Mouse (Mus musculus) kidney, postnatal 25 days (tissue): ENCODE results near the gene Hecw2.

Source experiments
- DNase-seq, 2 experiments: peaks; one replicate each; pipeline ENCODE4 v3.0.0; 2021; ENCODE audit warnings: mixed read lengths in 2 of 2

The Hecw2 gene

GRCm38 (mm10) chr1:53976721-53977120 lies 218.2 kb downstream of the Hecw2 start:
- no peak for DNase-seq

GRCm38 (mm10) chr1:53976100-53976499 lies 218.9 kb downstream of the Hecw2 start:
- DNase-seq, result no peak

GRCm38 (mm10) chr1:53974941-53975340 lies 220.0 kb downstream of the Hecw2 start:
- DNase-seq, result peak; percentile 42 to 51

GRCm38 (mm10) chr1:53970326-53970977 lies 224.5 kb downstream of the Hecw2 start:
- no peak for DNase-seq

GRCm38 (mm10) chr1:53952395-53952794 lies 242.6 kb downstream of the Hecw2 start:
- DNase-seq, result no peak

GRCm38 (mm10) chr1:53945815-53946214 lies 249.2 kb downstream of the Hecw2 start:
- no peak for DNase-seq

- DNase-seq, result no peak
Measured at GRCm38 (mm10) chr1:53942468-53942867, 252.5 kb downstream of the Hecw2 start.

GRCm38 (mm10) chr1:53941528-53941927 lies 253.4 kb downstream of the Hecw2 start:
- no peak for DNase-seq

- DNase-seq, result no peak
Measured at GRCm38 (mm10) chr1:53940268-53941017, 254.5 kb downstream of the Hecw2 start.

GRCm38 (mm10) chr1:53939291-53939690 lies 255.7 kb downstream of the Hecw2 start:
- DNase-seq, result no peak

GRCm38 (mm10) chr1:53933308-53933707 lies 261.7 kb downstream of the Hecw2 start:
- DNase-seq, result no peak

- no peak for DNase-seq
Measured at GRCm38 (mm10) chr1:53931314-53931713, 263.7 kb downstream of the Hecw2 start.

- peak in 1 of 2 experiments; percentile 42 for DNase-seq
Measured at GRCm38 (mm10) chr1:53927605-53928004, 267.4 kb downstream of the Hecw2 start.

GRCm38 (mm10) chr1:53925149-53925901 lies 269.6 kb downstream of the Hecw2 start:
- DNase-seq, result no peak

GRCm38 (mm10) chr1:53911848-53912247 lies 283.1 kb downstream of the Hecw2 start:
- no peak for DNase-seq

- DNase-seq, result no peak
Measured at GRCm38 (mm10) chr1:53910251-53910650, 284.7 kb downstream of the Hecw2 start.

- no peak for DNase-seq
Measured at GRCm38 (mm10) chr1:53909118-53909517, 285.9 kb downstream of the Hecw2 start.

- no peak for DNase-seq
Measured at GRCm38 (mm10) chr1:53906175-53906574, 288.8 kb downstream of the Hecw2 start.

- DNase-seq, result no peak
Measured at GRCm38 (mm10) chr1:53900416-53900815, 294.6 kb downstream of the Hecw2 start.

- no peak for DNase-seq
Measured at GRCm38 (mm10) chr1:53894299-53894698, 300.7 kb downstream of the Hecw2 start.

- DNase-seq, result peak in 1 of 2 experiments; percentile 8
Measured at GRCm38 (mm10) chr1:53890380-53890779, 304.6 kb downstream of the Hecw2 start.

- no peak for DNase-seq
Measured at GRCm38 (mm10) chr1:53889806-53890205, 305.2 kb downstream of the Hecw2 start.

- DNase-seq, result no peak
Measured at GRCm38 (mm10) chr1:53882480-53882879, 312.5 kb downstream of the Hecw2 start.

GRCm38 (mm10) chr1:53875919-53876318 lies 319.0 kb downstream of the Hecw2 start:
- DNase-seq, result no peak
